Mouse (Mus musculus) liver, adult (tissue): ENCODE data around the gene Olfr74.
"Not testable (repeated sequence)": the region's sequence is repeated elsewhere in the genome, so short reads cannot be mapped to it uniquely, and the experiment has no call there.

Experiments used
- GATA4 ChIP-seq: IDR thresholded peaks from 2 replicates; pipeline ENCODE4 v1.6.1; 2014; ENCODE audit warnings: mild to moderate bottlenecking, low read length; ENCODE audit not compliant: insufficient replicate concordance

The Olfr74 gene

DNA sequence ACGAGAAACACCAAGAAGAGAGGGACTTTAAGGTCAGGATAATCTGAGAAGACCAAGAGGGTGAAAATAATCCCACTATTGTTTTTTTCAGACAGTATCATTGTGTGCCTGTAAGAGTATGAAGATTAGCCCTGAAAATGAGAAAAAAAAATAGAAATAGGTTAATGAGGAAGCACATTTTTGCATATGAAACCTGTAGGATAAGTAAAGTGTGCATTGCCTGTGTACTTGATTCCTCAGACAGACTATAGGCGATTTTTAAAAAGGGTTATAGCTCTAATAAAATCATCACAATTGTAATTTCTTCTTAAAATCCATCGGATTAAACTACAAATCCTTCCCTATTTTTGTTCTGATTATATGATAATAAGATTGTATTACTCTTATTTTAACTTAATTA lies at the start of gene Olfr74:
Olfr74 (minus strand) TSS at position 101 of the 400 bp plus-strand sequence.
- TF ChIP-seq GATA4: no peak

- TF ChIP-seq GATA4: not testable (repeated sequence)
Measured at GRCm38 (mm10) chr2:88022474-88022873, 48.0 kb upstream of the Olfr74 start, which contains the start of gene Olfr1161. Gene Olfr1161 (plus strand): TSS chr2:88022774.

- TF ChIP-seq GATA4: no peak
Measured at GRCm38 (mm10) chr2:88007515-88008318, 33.3 kb upstream of the Olfr74 start, which contains the start of gene Olfr1160. Gene Olfr1160 (minus strand): TSS chr2:88008268.

- TF ChIP-seq GATA4: no peak
Measured at GRCm38 (mm10) chr2:87989813-87990212, 15.3 kb upstream of the Olfr74 start, which contains the start of gene Olfr1158. Gene Olfr1158 (plus strand): TSS chr2:87990113.

DNA sequence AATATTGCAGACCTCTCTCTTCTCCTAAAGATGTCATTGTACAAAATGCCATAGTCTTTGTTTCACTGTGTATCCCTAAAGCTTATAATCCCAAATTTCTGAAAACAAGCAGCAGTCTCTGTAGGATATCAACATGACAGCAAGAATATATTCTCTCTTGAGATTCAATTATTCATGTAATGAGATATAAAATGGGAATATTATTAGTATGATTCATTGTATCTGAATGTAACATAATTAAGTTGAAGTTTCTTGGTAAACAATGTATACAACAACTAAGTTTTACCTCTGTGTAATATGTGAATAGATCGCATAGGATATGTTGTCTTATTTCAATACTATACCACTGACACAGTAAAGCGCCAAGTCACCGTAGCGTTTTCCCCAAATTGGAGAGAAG lies 6.3 kb downstream of the Olfr74 start, which contains the start of gene Olfr1157:
Olfr1157 (minus strand) TSS at position 101 of the 400 bp plus-strand sequence.
- TF ChIP-seq GATA4: no peak

GRCm38 (mm10) chr2:87953000-87953399 lies 21.5 kb downstream of the Olfr74 start, which contains the start of gene Olfr1156:
Gene Olfr1156 (minus strand): TSS chr2:87953100.
- no peak for TF ChIP-seq GATA4

DNA sequence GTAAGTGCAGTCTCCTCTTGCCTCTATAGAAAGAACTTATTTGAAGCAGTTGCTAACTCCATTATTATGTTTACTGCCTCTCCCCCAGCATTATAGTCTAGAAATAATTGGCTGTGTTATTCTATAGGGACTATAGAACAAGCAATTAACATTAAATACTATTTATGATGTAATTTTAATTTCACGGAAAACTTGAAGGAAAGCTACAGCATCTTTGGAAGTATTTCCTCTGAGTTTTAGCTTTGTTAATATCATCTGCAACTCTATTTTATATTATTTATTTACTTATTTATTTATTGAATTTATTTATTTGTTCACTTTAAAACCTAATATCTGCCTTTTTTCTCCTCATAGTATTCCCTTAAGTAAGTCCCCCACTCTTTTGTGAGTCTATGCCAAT lies 29.4 kb downstream of the Olfr74 start, which contains the start of gene Olfr1155:
Olfr1155 (minus strand) TSS at position 101 of the 400 bp plus-strand sequence.
- TF ChIP-seq GATA4: no peak
